Mouse (Mus musculus): ENCODE measurements at regions not wholly inside any gene's neighbourhood (a gene's known extent, or its start where the extent isn't known, plus 50 kb on each side); places are given as distances from the start of the nearest gene placed in this dataset.

DNA sequence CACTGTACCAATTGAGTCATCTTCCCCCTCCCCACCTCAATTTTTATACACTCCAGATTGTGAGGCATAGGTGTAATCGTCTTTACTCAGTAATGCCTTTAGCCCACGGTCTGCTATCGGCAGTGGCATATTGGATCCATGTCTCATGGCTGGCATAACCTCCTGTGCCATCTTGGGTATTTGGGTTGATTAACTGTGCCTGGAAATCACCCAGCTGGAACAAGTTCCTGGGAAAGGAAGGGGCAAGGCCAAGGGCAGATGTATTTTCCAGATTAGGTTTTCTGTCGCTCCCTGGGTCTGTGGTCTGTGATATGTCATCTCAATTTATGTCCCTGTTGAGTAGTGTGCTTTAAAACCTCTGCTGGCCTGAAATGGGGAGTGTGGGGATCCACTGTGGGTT, 158.2 kb downstream of the Glrx3 start:
- TF ChIP-seq CTCF (IDR thresholded peaks at IDR 0.05; ENCODE audit: borderline replicate concordance, extremely low read depth, insufficient read depth, insufficient read length): no peak
- TF ChIP-seq POLR2A (IDR thresholded peaks at IDR 0.05; ENCODE audit: borderline replicate concordance, extremely low read depth, insufficient read depth, insufficient read length, poor library complexity, severe bottlenecking): no peak

Data from brain, embryonic 14.5 days (tissue).